Mouse (Mus musculus) lung, embryonic 15.5 days (tissue): ENCODE measurements around the gene Mrps35. TPM values are rescaled to one million over a fixed set of nuclear protein-coding genes. Genes with fewer than 3 reads are reported as not detected.

Experiments
- ATAC-seq: fragments of 200-750 bp; cut with Nextera tagmentation; 2 replicates; pipeline ENCODE4 v1.8.0; 2017; ENCODE audit warnings: moderate number of reproducible peaks, borderline replicate concordance; ENCODE audit not compliant: low FRiP score, low TSS enrichment; ENCODE audit errors: extremely low read depth
- H3K27ac ChIP-seq: fragments of 300-500 bp; sonication (generic); 2 replicates; pipeline ENCODE4 v1.5.1; 2015; ENCODE audit warnings: moderate library complexity, mild to moderate bottlenecking, inconsistent platforms
- H3K27me3 ChIP-seq: fragments of 300-500 bp; sonication (generic); 2 replicates; pipeline ENCODE4 v1.6.1; 2015; ENCODE audit warnings: inconsistent platforms
- H3K36me3 ChIP-seq: fragments of 300-500 bp; sonication (generic); 2 replicates; pipeline ENCODE4 v1.6.1; 2015; ENCODE audit warnings: inconsistent platforms
- H3K4me1 ChIP-seq: fragments of 300-500 bp; sonication (generic); 2 replicates; pipeline ENCODE4 v1.6.1; 2015; ENCODE audit warnings: inconsistent platforms
- H3K4me2 ChIP-seq: fragments of 300-500 bp; sonication (generic); 2 replicates; pipeline ENCODE4 v1.6.1; 2015; ENCODE audit warnings: inconsistent platforms, mild to moderate bottlenecking, moderate library complexity
- H3K4me3 ChIP-seq: fragments of 300-500 bp; sonication (generic); 2 replicates; pipeline ENCODE4 v1.5.1; 2015; ENCODE audit warnings: mild to moderate bottlenecking, inconsistent platforms
- H3K9ac ChIP-seq: fragments of 300-500 bp; sonication (generic); 2 replicates; pipeline ENCODE4 v1.6.1; 2015; ENCODE audit warnings: inconsistent platforms
- H3K9me3 ChIP-seq: fragments of 300-500 bp; sonication (generic); 2 replicates; pipeline ENCODE4 v1.6.1; 2016; ENCODE audit warnings: inconsistent platforms
- WGBS: fragments of 180-500 bp; shearing (Covaris S2); methylation state at CpG from one replicate; pipeline ENCODE4 v1.1.7; 2015; 5-methylcytosine and 5-hydroxymethylcytosine counted together
- polyA plus RNA-seq: library from polyadenylated mRNA; unstranded; fragments of >200 nt; fragmentation: Nextera tagmentation; extraction: Ambion mirVana; gene quantifications from 2 replicates; pipeline ENCODE4 v1.2.1, GENCODE M21; 2015

Mrps35 gene
- polyA plus RNA-seq: 102 and 103 TPM in 2 replicates

DNA sequence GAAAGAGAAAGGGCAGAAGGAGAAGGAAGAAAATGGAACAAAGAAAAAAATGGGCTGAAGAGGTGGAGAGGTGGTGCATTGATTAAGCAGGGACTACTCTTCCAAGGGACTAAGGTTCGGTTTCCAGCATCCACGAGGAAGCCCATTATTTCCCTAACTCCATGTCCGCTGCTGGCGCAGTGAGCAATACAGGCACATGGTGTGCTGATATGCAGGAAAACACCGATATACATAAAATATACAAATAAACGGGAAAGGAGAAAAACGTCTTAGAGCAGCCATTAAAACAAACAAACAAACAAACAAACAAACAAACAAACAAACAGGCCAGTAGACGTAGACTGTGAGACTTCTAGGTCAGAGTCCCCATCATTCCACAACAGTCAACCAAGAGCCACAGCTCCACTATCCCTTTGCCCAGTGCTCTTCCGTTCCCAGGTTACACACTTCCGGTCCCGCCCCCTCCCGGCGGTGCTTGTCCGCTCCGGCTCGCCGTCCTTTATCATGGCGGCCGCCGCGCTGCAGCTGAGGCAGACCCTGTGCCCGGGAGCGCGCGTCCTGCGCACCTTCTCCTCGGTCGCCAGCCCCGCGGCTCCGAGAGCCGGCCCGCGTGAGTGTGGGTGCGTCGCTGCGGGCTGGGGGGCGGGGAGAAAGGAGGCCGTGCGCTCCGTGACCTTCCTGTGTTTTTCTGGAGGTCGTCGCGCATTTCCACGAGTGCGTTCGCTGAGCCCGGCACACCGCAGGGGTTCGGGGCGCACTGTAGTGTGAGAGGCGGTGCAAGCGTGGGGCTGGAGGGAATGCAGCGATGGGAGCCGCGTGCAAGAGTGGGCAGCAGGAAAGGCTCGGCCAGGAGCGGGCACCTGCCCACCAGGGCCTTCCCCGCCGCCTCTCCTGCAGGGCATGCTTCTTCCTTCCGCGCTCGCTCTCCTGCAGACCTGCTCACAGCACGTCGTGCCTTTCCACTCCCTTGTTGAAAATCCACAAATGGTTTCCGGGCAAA lies at the start of gene Mrps35:
Gene Mrps35 (plus strand): TSS at position 474 of the 1,000 bp plus-strand sequence.
- peaks cover 8% of the 10 kb centered on the region for H3K36me3 ChIP-seq
- peaks cover 24% of the 10 kb centered on the region for H3K4me1 ChIP-seq
- peak within 1 kb of the TSS; percentile 89 for H3K4me3 ChIP-seq
- ATAC-seq: peak; percentile 98
- peak within 1 kb of the TSS; percentile 62 for H3K27ac ChIP-seq
- peak within 1 kb of the TSS; percentile 70 for H3K4me2 ChIP-seq
- H3K9ac ChIP-seq: peak within 1 kb of the TSS; percentile 77
- WGBS: 3% methylated on average over 66 of the region's 66 CpGs
- no peaks in the 10 kb centered on the region; the same call in 1 of the 2 replicates for H3K27me3 ChIP-seq
- no peaks in the 10 kb centered on the region for H3K9me3 ChIP-seq

DNA sequence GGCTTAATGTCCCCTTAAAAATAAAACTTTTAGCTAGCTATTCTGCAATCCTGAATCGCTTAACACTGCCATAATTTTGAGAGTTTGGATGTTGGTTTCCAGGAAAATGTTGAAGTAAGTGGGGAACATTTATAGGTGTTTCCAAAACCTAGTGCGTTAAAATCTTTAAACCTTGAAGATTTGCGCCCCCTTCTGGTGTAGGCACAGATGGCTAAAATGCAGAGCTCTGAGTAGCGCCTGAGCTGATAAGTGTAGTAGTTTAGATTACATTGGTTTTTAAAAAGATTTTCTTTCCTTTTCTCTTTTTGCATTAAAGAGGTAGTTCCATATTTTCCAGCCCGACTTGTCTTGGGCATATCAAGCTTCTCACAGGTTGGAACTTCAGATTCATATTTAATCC lies 48.3 kb upstream of the Mrps35 start:
- Histone ChIP-seq H3K27ac (no peak overlapping the region), H3K36me3 (peaks cover 12% of the 10 kb centered on the region; the same call in 1 of the 2 replicates), H3K9ac (no peak overlapping the region), H3K4me1 (no peaks in the 10 kb centered on the region), H3K27me3 (no peaks in the 10 kb centered on the region), H3K9me3 (no peaks in the 10 kb centered on the region), H3K4me3 (no peak overlapping the region), H3K4me2 (no peak overlapping the region)
- 37% methylated on average over 5 of the region's 5 CpGs for WGBS
- ATAC-seq: no peak

DNA sequence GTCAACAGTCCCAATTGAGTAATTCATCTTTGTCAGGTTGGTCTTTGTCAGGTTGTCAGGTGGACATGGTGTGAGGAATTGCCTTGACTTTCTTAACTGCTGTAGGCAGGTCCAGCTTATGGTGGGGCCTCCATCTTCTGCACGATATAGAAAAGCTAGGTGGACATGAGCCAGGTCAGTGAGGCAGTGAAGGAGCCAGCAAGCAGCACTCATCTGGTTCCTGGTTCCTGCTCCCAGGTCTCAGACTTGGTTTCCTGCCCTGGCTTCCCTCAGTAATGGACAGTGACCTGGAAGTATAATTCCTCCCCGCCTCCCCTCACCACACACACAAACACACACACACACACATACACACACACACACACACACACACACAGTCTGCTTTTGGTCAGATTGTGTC lies 47.2 kb upstream of the Mrps35 start:
- no peaks in the 10 kb centered on the region for H3K4me1 ChIP-seq
- H3K27me3 ChIP-seq: no peaks in the 10 kb centered on the region
- no peak overlapping the region for H3K4me2 ChIP-seq
- H3K27ac ChIP-seq: no peak overlapping the region
- WGBS: 87% methylated on average over 2 of the region's 2 CpGs
- no peak overlapping the region for H3K9ac ChIP-seq
- no peak for ATAC-seq
- H3K9me3 ChIP-seq: no peaks in the 10 kb centered on the region
- H3K4me3 ChIP-seq: no peak overlapping the region
- peaks cover 18% of the 10 kb centered on the region; the same call in 1 of the 2 replicates for H3K36me3 ChIP-seq

DNA sequence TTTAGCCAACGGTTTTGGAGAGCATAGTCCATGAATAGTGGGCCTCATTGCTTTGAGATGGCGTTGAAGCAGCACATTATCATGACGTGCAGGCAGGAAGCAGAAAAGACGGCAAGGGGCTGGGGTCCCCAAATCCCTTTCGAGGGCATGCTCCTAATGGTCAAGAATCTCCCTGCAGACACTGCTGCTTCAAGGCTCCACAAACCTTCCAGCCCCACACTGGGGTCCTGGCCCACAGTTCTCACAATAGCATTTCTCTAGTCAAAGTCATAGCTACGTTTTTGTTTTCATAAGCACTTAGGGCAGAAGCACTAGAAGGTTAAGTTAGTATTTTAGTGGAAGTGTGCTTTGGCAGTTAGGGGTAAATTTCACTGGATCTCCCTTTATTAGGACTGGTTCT lies 46.7 kb upstream of the Mrps35 start:
- Histone ChIP-seq H3K4me2 (no peak overlapping the region), H3K4me3 (no peak overlapping the region), H3K9me3 (no peaks in the 10 kb centered on the region), H3K4me1 (no peaks in the 10 kb centered on the region), H3K27me3 (no peaks in the 10 kb centered on the region), H3K36me3 (peaks cover 21% of the 10 kb centered on the region), H3K9ac (no peak overlapping the region), H3K27ac (no peak overlapping the region)
- WGBS: 82% methylated on average over 6 of the region's 6 CpGs
- ATAC-seq: no peak

DNA sequence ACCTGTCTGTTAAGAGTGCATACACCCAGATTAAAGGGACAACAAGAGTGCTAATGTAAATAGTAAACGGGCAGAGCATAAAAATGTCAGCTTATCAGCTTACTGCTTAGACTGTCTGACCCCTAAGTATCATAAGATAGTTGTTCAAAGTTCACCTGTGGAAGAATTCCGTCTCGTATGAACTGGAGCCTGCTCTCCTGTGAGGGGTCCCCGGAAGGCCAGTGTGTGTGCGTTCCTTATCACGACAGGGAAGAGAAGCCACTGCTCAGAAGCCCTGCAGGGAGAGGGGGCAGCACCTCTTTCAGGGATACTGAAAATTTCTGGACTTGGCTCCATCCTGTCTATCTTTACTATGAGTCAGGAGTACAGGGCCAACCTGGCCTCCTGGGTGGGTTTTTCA lies 45.6 kb upstream of the Mrps35 start:
- Histone ChIP-seq H3K27me3 (no peaks in the 10 kb centered on the region), H3K4me1 (no peaks in the 10 kb centered on the region), H3K27ac (no peak overlapping the region), H3K4me3 (no peak overlapping the region), H3K9me3 (no peaks in the 10 kb centered on the region), H3K4me2 (no peak overlapping the region), H3K36me3 (peaks cover 23% of the 10 kb centered on the region), H3K9ac (no peak overlapping the region)
- WGBS: 52% methylated on average over 6 of the region's 6 CpGs
- ATAC-seq: no peak

DNA sequence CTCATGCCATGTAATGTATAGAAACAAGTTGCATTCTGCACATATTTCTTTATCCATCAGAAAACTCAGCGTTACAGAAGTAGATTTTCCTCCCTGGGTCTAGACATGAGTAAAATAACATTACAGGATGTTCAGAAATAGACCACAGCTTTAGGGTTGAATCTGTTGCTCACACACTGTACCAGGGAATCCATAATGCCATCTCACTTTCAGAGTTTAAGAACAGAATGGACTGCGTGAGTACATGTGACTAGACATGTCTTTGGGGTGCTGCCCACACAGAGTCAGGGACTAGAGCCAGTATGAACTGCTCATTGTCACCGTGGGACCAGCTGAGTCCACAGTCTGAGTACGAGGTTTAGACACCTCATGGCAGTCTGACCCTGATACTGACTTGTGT lies 43.9 kb upstream of the Mrps35 start:
- H3K36me3 ChIP-seq: peaks cover 35% of the 10 kb centered on the region
- ATAC-seq: no peak

DNA sequence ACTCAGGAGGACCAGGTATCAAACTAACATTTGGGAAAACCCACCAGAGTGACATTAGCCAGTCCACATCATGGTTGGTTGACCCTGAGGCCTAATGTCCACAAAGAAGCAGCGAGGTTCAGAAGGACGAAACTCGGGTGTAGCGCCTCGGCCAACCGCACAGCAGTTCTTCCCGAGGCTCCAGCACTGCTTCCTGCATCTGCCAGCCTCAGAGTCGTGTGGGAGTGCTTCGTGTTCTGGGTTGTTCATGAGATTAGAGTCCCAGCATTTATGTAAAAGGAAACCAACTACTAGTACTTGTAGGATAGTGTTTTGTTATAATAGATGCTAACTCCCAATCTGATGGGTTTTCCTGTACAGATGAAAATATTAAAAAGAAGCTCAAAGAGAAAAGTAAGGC lies 43.3 kb upstream of the Mrps35 start:
- no peak overlapping the region for H3K9ac ChIP-seq
- H3K4me3 ChIP-seq: no peak overlapping the region
- no peak overlapping the region for H3K27ac ChIP-seq
- no peaks in the 10 kb centered on the region for H3K4me1 ChIP-seq
- H3K4me2 ChIP-seq: no peak overlapping the region
- no peak for ATAC-seq
- no peaks in the 10 kb centered on the region for H3K9me3 ChIP-seq
- 81% methylated on average over 9 of the region's 9 CpGs for WGBS
- H3K36me3 ChIP-seq: peaks cover 35% of the 10 kb centered on the region
- no peaks in the 10 kb centered on the region for H3K27me3 ChIP-seq

More for the DNA sequence above, 43.9 kb upstream of the Mrps35 start:
- no peak overlapping the region for H3K4me3 ChIP-seq
- no peak overlapping the region for H3K9ac ChIP-seq
- no peaks in the 10 kb centered on the region for H3K27me3 ChIP-seq
- no peaks in the 10 kb centered on the region for H3K9me3 ChIP-seq
- no peak overlapping the region for H3K4me2 ChIP-seq
- H3K27ac ChIP-seq: no peak overlapping the region
- 82% methylated on average over 4 of the region's 4 CpGs for WGBS
- H3K4me1 ChIP-seq: no peaks in the 10 kb centered on the region

DNA sequence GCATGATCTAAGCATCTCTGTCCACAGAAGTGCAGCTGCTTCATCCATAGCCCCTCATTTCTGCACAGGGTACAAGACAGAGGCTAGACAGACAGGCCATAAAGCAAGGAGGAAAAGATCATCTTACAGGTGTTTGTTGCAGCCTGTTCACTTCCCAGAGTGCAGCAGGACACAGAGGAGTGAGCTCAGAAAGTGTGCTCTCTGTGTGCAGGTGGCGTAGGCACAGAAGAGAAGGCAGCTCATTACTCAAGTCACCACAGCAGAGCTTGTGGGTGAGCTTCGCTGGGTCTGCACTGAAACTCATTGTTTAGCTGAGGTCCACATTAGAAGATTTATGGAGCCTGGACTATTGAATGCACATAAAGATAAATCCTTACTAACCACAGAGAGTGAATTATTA lies 42.8 kb upstream of the Mrps35 start:
- Histone ChIP-seq H3K36me3 (peaks cover 35% of the 10 kb centered on the region), H3K27me3 (no peaks in the 10 kb centered on the region), H3K27ac (no peak overlapping the region), H3K4me3 (no peak overlapping the region), H3K9me3 (no peaks in the 10 kb centered on the region), H3K4me2 (no peak overlapping the region), H3K9ac (no peak overlapping the region), H3K4me1 (no peaks in the 10 kb centered on the region)
- ATAC-seq: no peak
- WGBS: 75% methylated on average over 2 of the region's 2 CpGs

DNA sequence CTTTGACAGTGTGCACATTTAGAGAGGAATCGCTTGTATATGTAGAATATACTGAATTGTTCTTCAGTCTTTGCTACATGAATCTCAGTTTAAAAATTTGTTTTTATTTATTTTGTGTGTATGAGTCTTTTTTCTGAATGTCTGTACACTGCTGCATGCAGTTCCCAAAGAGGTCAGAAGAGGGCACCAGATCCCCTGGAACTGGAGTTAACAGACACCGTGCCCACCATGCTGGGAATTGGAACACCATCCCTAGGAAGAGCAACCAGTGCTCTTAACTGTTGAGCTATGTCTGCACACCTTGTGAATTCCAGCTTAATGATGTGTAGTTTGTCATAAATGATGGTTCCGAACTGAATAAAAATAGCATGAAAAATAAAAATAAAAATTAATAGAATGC lies 34.4 kb upstream of the Mrps35 start:
- Histone ChIP-seq H3K27ac (no peak overlapping the region), H3K36me3 (peaks cover 10% of the 10 kb centered on the region), H3K27me3 (no peaks in the 10 kb centered on the region), H3K4me2 (no peak overlapping the region), H3K9me3 (no peaks in the 10 kb centered on the region), H3K9ac (no peak overlapping the region), H3K4me1 (no peaks in the 10 kb centered on the region), H3K4me3 (no peak overlapping the region)
- WGBS: 63% methylated on average over 3 of the region's 3 CpGs
- no peak for ATAC-seq

DNA sequence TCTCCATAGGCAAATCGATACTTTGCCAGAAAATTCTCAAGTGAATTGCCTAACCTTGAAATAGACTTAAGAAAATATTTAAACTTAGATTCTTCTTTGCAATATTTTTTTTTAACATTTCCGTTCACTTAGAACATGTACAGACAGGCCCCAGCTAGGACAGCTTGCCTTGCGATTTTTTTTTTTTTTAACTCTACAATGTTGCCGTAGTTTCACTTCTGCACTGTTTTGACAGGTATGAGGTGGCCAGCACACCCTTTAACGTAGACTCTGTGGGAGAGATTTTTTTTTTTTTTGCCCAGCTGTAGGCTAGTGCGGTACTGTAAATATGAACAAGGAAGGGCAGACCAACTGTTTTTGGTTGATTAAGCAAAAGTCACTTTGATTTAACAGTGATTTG lies 32.2 kb upstream of the Mrps35 start:
- WGBS: 84% methylated on average over 6 of the region's 6 CpGs
- Histone ChIP-seq H3K9ac (no peak overlapping the region), H3K27me3 (no peaks in the 10 kb centered on the region), H3K36me3 (peaks cover 14% of the 10 kb centered on the region), H3K27ac (no peak overlapping the region), H3K4me1 (no peaks in the 10 kb centered on the region), H3K4me2 (no peak overlapping the region), H3K9me3 (no peaks in the 10 kb centered on the region), H3K4me3 (no peak overlapping the region)
- no peak for ATAC-seq

DNA sequence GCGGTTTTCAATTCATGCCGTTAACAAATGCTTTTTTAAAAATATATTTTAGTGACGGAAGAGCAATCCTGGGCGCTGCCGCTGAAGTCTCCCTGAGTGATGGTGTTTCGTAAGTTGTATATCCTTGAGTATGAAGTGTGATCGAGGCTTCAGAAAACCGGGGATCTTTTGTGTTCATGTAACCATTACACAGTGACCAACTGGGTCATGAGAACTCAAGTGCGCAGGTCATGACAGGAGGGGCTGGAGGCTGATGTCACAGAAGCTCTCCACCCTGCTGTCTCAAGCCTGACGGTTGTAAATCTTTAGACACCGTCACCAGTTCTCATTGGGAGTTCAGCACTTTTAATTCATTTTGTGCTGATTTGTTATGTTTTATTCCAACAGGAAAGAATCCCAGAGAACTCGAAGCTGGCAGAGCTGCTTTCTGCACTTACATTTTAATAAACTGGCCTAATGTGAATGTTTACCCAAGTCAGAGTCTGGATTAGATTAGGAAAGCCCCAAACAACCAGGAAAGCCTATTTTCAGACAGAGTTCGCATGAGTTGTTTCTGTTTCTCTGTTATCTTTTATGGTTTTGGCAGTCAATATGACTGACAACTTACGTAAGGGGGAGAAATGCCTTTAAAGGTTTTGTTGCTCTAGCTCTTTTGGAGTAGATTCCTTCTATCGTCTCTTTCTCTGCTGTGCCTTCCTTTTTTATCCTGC lies 31.6 kb upstream of the Mrps35 start:
- Histone ChIP-seq H3K4me1 (no peaks in the 10 kb centered on the region), H3K9me3 (no peaks in the 10 kb centered on the region), H3K4me2 (no peak overlapping the region), H3K36me3 (peaks cover 14% of the 10 kb centered on the region), H3K9ac (no peak overlapping the region), H3K4me3 (no peak overlapping the region), H3K27ac (no peak overlapping the region), H3K27me3 (no peaks in the 10 kb centered on the region)
- 79% methylated on average over 15 of the region's 15 CpGs for WGBS
- no peak for ATAC-seq

DNA sequence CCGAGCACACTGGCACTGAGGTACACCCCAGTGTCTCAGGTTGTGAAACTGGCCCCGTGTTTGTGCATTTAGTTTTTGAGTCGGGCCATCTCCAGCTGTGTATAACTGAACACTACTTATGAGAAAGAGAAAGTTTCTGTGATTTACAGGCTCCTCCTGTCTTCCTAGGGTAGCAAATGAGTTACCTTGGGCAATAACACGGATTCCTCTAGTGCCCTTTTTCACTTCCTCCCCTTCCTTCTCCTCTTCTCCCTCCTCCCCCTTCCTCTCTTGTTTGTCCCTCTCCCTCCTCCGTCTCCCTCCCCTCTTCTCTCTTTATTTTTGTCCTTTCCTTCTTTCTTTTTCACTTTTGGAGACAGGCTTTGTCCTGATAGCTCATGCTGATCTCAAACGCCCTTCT lies 31.0 kb upstream of the Mrps35 start:
- H3K4me1 ChIP-seq: no peaks in the 10 kb centered on the region
- 63% methylated on average over 6 of the region's 6 CpGs for WGBS
- peaks cover 14% of the 10 kb centered on the region for H3K36me3 ChIP-seq
- H3K4me3 ChIP-seq: no peak overlapping the region
- no peaks in the 10 kb centered on the region for H3K27me3 ChIP-seq
- ATAC-seq: no peak
- no peak overlapping the region for H3K27ac ChIP-seq
- H3K9me3 ChIP-seq: no peaks in the 10 kb centered on the region
- no peak overlapping the region for H3K9ac ChIP-seq
- no peak overlapping the region for H3K4me2 ChIP-seq
